Mouse (Mus musculus): Measurements from ENCODE around the gene Akr1b3.
"Not testable (repeated sequence)": the region's sequence is repeated elsewhere in the genome, so short reads cannot be mapped to it uniquely, and the experiment has no call there.

Gene Akr1b3

DNA sequence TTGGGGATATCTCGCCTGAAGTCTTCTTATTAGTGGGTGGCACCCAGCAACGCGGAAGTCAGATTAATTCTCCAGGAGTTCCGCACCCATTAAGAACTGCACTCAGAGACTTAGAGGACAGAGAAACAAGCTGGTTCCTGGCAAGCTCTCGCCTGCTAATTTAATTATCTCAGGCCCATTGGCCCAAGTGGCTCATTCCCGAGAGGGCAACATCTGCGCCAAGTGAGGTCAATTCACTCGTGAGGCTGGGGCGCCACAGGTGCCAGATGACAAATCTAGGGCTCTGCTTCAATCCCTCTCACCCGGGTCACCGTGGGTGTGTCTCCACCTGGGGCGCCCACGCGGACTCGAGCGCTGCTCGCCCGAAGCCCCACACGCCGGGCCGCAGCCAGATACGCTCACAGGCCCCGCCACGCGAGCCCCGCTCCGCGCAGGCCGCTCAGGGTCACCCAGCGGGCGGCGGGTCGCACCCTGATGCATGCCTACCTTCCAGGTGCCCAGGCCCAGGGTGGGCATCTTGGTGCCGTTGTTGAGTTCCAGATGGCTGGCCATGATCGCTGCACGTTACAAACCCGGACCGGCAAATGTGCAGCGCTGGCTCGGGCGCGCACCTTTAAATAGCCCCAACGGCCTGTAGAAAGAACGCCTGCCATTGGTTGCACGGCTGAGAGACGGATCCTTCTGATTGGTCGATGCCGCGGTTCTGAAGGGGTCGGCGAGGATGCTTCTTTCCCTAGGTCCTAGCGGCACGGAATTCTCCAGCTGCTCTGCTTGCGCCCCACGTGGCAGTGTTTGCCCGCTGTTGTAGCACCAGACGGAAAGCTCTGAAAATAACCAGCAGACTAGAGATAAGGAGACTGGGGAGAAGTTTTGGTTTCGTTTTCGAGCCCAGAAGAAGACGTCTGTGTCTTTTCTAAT lies at the start of gene Akr1b3:
Gene Akr1b3, minus strand, starts transcription at position 625 of the 918 bp plus-strand sequence.
- in situ Hi-C loops (cut with MboI, MseI) = loop anchor here (10.0 kb wide), 1 partner anchor 748 kb away; no protein-coding TSS in a partner anchor

DNA sequence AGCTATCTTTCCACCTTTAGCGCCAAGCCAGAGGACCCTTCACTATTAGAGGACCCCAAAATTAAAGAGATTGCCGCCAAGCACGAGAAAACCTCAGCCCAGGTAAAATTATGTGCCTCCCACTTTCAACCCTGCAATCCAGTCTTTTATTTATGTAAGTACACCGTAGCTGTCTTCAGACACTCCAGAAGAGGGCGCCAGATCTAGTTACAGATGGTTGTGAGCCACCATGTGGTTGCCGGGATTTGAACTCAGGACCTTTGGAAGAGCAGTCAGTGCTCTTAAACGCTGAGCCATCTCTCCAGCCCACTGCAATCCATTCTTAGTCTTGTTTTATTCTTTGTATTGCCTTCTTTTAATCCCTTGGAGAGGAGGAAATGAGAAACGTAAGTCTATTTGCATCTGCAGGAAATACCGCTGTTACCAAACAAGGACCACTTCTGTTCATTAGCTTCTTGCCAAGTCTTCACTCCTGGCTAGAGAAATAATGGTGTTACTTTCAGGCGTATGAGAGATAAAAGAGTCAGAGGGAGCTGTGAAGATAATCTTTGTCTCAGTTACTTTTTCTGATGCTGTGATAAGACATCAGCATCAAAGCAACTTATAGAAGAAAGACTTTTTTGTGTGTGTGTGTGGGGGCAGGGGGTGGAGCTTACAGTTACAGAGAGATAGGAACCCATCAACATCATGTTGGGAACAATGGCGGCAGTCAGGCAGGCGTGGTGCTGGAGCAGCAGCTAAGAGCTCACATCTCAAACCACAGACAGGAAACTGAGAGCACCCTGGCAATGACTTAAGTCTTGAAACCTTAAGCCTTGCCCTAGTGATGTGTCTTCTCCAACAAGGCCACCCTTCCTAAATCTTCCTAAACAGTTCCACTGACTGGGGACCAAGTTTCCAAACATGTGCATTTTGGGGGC lies 47.2 kb upstream of the Akr1b3 start:
- in situ Hi-C loops (cut with MboI, MseI) = no loop called here

DNA sequence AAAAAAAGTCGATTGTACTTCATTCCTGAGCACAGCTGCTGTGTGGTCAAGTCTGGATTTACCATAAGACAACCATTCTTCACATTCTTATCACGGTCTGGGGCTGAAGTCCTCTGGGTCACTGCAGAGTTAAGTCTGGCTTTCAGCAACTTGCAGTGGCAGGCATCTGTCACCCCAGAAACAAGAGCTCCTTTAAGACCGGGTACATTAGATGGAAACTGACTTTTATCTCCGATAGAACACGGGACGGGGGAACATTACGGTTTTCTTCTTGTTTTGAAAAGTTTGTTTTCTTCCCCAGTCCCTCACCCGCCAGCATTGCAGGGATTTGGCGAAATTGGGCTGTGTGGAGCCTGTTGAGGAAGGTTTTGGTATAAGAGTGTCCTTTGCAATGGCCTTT lies 38.6 kb upstream of the Akr1b3 start:
- in situ Hi-C loops (cut with MboI, MseI) = no loop called here

DNA sequence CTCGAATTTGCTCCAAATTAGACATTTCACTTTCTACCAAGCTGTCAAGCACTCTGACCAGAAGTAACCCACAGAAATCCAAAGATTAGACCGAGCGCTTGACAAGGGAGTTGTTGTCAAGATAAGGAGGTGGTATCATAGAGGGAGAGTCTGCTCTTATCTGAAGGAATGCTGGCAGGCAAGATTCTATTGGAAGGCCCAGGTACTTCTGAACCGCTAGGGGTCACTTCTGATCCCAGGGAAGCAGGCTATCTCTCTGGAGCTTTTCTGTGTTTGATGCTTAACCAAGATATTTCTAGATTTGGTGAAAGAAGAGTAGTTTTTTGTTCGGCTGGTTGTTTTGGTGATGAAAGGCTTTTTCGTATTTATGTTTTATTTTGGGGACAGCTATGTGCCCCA lies 38.1 kb upstream of the Akr1b3 start:
- in situ Hi-C loops (cut with MboI, MseI) = no loop called here

DNA sequence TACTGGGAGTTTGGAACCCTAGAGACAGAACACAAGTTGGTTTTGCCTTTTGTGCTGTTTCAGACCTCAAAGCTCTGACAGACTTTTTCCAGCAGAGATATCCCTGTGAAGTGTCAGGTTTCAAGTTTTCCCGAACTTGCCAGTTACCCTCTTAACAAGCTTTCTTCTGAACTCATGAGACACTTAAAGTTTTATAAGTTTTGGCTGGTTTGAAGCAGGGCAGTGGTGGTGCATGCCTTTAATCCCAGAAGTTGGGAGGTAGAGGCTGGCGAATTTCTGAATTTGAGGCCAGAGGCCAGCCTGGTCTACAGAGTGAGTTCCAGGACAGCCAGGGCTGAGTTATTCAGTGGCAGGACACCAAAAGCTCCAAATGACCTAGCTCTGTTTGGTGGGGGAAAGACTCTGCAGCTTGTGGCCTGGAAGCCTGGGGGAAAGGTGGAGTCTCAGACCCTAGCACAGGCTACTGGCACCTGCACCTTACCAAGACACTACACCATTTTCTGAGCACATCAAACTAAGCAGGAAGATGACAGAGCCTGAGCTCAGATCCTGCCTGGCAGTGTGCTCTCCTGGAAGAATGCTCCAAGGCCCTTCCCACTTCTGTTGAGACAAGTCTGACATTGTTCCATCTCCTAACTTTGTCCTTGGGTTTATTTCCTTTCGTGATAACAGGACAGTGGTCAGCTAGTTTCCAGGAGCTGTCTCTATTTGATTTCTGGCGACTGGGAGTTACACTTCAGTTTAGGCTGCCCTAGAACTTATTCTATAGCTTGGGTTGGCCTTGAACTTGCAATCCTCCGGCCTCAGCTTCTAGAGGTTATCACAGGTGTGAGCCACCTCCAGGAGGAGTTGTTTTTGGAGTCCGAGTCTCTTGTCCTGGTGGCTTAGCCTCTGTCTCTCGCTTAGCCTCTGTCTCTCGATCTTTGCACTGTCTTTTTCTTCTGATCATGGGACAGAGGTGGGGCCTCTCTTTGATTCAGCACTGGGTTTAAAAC lies 37.4 kb upstream of the Akr1b3 start:
- in situ Hi-C loops (cut with MboI, MseI) = no loop called here

DNA sequence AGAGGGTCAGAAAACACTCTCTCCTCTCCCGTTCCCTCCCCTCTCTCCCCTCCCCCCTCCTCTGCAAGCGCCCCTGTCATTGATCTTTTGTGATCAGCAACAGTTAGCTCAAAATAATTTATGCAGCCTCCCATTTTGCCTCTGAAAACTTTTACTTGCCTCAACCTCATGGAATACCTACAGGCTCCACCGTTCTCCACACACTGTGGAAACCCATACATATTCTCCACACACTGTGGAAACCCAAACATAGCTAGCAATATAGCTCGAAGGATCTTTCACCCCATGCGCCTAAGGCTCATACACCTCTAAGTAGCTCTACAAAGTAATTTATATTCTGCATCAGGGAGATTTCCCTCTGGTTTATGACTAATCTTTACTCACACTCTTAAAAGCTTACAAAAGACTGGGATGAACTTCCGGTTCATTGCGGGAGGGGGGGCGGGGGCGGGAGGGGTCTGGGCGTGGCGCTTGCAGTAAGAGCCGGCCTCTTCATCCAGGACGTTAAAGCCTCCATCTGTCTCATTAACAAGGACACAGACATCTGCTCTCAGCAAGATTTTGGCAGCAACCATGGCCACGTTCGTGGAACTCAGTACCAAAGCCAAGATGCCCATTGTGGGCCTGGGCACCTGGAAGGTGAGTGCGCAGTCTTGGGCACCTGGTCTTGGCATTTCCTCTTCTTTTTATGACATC lies 36.5 kb upstream of the Akr1b3 start, which contains the start of gene Akr1b8:
Gene Akr1b8, plus strand, starts transcription at position 462 of the 696 bp plus-strand sequence.
- in situ Hi-C loops (cut with MboI, MseI) = no loop called here

DNA sequence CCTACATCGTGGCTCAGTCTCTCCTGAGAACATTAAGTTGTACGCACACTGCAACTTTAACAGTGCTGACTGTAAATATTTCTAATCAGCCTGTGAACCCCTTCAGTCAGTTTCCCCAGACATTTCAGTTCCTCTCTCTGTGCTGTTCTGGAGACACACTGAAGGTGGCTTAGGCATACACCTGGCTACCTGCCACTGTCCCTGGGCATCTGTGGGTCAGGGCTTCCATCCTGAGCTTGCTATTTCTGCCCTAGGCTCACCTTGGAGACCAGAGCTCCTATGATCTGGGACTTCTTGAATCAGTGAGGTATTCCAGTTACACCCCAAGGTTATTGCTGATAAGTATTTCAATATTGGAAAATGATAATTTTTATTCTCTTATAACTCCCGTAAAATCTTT lies 35.1 kb upstream of the Akr1b3 start:
- in situ Hi-C loops (cut with MboI, MseI) = no loop called here

DNA sequence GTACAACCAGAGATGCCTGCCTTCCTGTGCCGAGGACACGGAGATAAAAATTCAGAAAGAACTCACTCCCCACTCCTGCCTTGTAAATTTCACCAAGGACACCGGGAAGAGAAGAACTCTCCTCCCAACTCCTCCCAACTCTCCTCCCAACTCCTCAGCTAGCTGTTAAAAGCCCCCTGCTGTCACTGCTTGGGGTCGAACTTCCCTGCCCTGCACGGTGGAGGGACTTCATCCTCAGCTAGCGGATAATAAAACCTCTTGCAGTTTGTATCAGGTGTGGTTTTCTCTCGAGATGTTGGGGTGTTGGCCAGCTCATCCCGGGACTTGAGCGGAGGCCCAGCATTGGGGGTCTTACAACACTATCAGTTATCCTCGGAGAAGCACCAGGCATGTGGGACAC lies 34.2 kb upstream of the Akr1b3 start:
- in situ Hi-C loops (cut with MboI, MseI) = not testable (repeated sequence)

DNA sequence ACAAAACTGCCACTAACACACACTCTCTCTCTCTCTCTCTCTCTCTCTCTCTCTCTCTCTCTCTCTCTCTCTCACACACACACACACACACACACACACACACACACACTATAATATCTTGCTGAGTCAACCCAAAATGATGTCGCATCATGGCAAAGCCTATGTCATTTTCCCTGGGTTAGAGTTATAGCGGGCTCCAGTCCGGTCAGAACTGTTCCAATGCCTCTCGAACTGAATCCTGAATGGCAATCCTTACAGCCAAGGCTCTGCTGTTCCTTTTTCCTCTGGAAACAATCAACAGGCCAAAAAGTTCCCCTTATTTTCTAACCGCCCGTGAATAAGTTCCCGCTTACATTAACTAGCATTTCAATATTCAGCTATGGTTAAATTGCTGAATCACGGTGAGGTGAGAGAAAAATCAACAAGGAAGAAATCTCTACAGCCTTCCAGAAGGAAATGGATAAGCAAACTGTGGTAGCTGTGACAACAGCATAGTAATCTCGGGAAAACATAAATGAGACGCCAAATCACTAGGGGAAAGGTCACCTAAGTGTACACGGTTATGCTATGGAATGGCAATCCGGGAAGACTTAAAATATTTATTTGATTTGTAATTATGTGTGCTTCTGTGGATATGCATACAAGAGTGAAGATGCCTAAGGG lies 32.9 kb upstream of the Akr1b3 start:
- in situ Hi-C loops (cut with MboI, MseI) = no loop called here

DNA sequence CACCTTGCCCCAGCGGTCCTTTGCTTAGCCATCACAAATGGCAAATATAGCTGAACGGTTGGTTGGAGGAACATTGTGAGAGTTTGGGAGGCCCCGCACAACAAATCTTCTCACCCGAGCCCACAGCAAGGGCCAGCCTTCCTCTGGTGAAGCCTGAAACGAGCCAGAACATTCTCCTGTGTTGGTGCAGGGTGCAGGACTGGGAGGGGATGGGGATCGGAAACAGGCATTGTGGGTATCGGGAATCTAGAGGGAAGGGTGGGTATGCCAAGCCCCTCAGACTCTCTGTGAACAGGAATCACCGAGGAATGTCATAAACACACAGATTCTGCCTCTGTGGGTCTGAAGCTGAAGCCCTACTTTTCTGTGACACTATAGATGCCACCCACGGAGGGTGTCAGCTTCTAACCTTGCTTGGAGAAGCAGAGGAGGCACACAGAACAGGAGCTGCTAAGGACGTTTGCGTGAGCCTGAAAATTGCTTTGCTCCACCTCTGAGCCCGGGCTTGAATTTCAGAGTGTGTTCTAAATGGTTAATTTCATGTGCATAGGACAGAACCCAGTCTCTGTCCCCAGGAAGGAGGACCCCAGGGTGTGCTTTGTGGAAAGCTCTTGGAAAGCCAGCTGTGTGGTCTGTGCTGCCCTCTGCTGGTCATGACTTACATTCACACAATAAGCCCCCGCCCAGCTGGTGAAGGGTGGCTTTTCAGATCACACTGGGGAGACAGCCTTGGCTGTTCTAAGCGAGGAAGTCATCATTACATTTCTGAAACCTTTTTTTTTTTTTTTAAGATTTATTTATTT lies 29.0 kb upstream of the Akr1b3 start:
- in situ Hi-C loops (cut with MboI, MseI) = no loop called here

DNA sequence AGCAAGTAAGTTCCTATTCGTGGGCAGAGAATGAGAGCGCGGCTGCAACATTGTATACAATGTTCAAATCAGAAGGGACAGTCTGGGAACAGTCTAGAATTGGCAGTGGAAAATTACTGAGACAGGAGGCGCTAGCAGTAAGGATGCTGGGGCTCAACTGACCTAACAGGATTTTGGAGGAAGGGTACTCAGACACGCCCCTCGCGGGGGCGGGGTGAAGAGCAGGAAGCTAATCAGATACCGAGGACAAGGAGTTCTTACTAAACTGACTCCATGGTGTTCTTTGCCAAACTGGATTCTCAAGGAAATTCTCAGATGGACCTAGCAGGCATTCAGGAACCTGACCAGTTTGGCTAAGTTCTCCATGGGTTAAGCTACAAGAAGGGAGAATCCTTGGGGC lies 27.7 kb upstream of the Akr1b3 start:
- in situ Hi-C loops (cut with MboI, MseI) = loop anchor here (5.0 kb wide), 1 partner anchor 53 kb away; no protein-coding TSS in a partner anchor

DNA sequence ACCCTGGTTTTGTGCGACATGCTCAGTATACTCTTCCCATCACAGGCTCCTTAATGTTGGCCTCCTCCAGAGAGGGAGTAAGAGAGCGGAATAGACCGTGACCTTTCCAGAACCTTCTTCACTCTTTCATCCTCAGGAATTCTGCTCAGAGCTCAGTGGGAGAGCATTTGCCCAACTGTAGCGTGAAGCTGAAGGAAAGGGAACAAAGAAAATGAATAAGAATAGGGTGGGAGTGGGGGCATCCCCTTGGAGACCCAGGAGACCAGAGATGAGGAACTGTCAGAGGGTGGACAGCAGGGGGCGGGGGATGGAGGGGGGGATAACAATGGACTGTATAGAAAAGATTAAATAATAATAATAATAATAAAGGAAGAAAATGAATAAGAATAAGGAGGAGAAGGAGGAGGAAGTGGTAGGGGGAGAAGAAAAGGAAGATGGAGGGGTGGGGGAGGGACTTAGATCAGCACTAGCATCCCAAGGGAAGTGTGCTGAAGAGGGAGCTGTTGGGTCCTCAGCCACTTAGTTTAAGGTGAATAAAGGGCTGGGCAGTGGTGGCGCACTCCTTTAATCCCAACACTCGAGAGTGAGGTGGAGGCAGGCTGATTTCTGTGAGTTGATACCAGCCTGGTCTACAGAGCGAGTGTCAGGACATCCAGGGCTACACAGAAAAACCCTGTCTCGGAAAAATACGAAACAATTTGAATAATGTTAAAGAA lies 27.0 kb upstream of the Akr1b3 start:
- in situ Hi-C loops (cut with MboI, MseI) = loop anchor here (5.0 kb wide), 1 partner anchor 52 kb away; no protein-coding TSS in a partner anchor

DNA sequence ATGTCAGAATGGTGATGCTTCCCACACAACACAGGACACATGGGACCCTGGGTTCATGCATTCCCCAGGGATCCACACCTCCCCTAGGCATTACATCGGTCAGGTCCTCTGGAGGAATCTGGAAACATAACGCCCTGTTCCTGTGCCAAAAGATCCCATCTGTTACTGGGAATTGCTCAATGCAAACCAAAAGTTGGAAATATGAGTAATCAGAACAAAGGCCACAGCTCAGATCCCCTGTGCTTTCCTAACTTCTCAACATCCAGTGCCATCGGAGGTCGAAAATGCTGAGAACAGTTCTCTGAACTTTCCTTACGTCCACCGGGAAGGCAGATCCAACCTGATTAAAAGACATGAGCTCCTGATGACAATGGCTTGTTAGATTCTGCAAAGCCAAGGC lies 26.1 kb upstream of the Akr1b3 start:
- in situ Hi-C loops (cut with MboI, MseI) = loop anchor here (5.0 kb wide), 1 partner anchor 51 kb away; no protein-coding TSS in a partner anchor

DNA sequence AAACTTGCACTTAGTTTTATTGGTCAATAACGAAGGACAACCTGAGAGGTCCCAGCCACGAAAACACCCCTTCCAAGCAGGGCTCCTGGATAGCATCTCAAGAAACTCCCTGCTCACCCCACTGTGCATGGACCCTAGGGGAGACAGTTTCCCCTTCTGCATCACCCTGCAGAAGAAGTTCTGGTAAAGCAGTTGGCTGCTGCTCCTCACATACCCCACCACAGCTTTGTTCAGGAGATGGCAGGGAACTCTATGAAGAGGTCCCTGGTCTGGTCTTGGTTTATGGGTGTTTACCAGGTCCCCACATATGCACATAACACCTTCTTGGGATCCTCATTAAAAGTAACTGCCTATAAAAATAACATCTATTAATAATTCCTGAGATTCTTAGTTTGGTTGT lies 25.2 kb upstream of the Akr1b3 start:
- in situ Hi-C loops (cut with MboI, MseI) = loop anchor here (5.0 kb wide), 1 partner anchor 50 kb away; no protein-coding TSS in a partner anchor

DNA sequence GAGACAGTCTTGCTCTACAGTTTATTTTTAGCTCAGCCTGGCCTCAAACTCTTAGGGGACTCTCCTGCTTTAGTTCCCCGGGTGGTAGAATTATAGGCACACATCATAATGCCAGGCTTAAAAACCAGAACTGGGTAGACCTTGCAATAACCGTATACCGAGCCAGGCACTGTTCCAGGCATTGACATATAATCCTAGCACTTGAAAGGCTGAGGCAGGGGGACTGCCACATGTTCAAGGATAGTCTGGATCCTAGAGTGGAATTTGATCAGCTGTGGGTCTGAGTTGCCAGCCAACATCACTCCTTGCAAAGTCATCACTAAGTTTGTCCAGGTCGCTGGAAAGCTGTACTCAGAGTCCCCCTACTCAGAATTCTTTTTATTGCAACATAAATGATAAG lies 24.7 kb upstream of the Akr1b3 start:
- in situ Hi-C loops (cut with MboI, MseI) = loop anchor here (5.0 kb wide), 1 partner anchor 50 kb away; no protein-coding TSS in a partner anchor

DNA sequence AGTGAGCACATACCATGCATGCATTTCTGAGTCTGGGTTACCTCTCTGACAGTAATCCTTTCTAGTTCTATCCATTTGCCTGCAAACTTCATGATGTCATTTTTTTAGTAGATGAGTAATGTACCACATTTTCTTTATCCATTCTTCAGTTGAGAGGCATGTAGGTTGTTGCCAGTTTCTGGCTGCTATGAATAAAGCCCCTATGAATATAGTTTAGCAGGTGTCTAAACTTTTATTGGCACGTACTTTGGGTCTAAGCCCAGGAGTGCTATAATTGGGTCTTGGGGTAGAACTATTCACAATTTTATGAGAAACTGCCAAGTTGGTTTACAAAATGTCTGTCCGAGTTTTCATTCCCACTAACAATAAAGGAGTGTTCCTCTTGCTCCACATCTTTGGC lies 20.5 kb upstream of the Akr1b3 start:
- in situ Hi-C loops (cut with MboI, MseI) = no loop called here

DNA sequence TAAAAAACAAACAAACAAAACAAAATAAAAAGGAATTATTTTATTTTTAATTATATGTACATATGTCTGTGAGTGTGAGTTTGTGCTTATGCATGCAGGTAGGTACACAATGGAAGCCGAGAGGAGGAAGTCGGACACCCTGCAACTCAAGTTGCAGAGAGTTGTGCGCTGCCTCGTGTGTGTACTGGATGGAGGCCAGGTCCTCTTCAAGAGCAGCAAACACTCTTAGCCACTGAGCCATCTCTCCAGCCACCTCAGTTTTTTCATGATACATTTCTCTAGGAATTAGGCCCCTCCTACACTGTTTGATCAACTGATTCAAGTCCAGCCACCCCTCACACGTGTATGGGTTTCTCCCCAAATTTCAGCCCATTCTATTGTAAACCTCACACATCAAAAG lies 17.4 kb upstream of the Akr1b3 start:
- in situ Hi-C loops (cut with MboI, MseI) = no loop called here

DNA sequence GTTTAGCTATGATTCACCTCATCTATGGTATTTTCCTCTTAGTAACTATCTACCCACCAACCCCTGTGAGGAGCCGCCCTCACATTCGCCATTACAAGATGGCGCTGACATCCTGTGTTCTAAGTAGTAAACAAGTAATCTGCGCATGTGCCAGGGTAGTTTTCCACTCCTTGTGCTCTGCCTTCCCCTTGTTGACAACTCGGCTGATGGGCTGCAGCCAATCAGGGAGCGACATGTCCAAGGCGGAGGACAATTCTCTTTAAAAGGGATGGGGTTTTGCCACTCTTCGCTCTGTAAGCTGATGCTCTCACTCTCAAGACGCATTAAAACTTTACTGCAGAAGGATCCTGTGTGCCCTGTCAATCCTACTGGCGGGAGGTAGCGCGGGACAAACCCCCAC lies 14.5 kb upstream of the Akr1b3 start:
- in situ Hi-C loops (cut with MboI, MseI) = not testable (repeated sequence)

Measured in T-helper 1 cell (primary cell).